Mouse (Mus musculus): ENCODE measurements around the gene Tcf7l2. TPM values are rescaled to one million over a fixed set of nuclear protein-coding genes. Genes with fewer than 3 reads are reported as not detected.

Gene Tcf7l2
- total RNA-seq, 1 experiment = 3.0 TPM

- no peaks in the 10 kb centered on the region for H3K36me3 ChIP-seq (ENCODE audit: control insufficient read depth, insufficient read depth, low read length, poor library complexity, severe bottlenecking)
- in situ Hi-C loops (cut with MboI; ENCODE audit: low sequenced_read_pairs in 2 of 2, unreplicated experiment in 2 of 2) = no loop called here
- TF ChIP-seq ZNF384 (IDR thresholded peaks at IDR 0.05; ENCODE audit: low read depth, low read length) = 0 out of 2 replicates have a peak, but pooled peaks have one; percentile 18
- no peak for TF ChIP-seq CHD2 (IDR thresholded peaks at IDR 0.05; ENCODE audit: low read depth, low read length)
- peak overlapping the region; percentile 56 to 71 for H3K4me3 ChIP-seq (ENCODE audit: insufficient read depth in 1 of 2, low read depth in 1 of 2, low read length in 2 of 2, poor library complexity in 1 of 2, severe bottlenecking in 1 of 2)
- H3K9me3 ChIP-seq (ENCODE audit: control insufficient read depth, insufficient read depth, low read depth, low read length) = no peaks in the 10 kb centered on the region
- peak overlapping the region; percentile 41 for H3K27ac ChIP-seq (ENCODE audit: insufficient read depth, low read depth, low read length, poor library complexity, severe bottlenecking)
- H3K9ac ChIP-seq (ENCODE audit: insufficient read depth, low read depth, low read length, poor library complexity, severe bottlenecking) = no peak overlapping the region
- H3K4me1 ChIP-seq (ENCODE audit: control insufficient read depth in 2 of 2, insufficient read depth in 2 of 2, low read length in 2 of 2, poor library complexity in 1 of 2) = peaks cover 6 to 8% of the 10 kb centered on the region in 2 experiments; a peak in 3 of 4 replicates
- no peak for DNase-seq (ENCODE audit: low read depth, low spot score)
These were observed 724 bp upstream of the Tcf7l2 start for GRCm38 (mm10) chr19:55740753-55741438.

DNA sequence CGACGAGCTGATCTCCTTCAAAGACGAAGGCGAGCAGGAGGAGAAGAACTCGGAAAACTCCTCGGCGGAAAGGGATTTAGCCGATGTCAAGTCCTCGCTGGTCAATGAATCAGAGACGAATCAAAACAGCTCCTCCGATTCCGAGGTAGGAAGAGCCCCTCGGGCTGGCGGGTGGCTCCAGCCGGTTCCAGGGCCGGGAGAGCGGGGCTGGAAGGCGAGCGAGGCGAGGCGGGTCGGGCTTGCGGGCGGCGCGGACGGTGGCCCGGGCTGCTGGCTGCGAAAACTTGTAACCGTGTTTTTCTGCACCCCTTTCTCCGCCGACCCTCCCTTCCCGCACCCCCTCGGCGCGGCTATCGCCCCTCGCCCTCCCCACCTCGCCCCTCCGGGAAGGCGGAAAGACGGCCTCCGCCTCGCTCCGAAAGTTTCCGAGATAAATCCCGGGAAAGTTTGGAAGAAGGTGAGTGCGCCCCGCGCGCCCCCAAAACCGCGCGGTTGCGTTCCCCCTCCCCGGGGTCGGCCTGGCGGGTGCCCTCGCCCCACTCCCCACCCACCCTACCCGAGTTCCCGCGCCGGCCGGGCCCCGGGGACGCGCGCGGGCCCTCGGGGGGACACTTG, 873 bp downstream of the Tcf7l2 start:
- Histone ChIP-seq H3K4me3 (ENCODE audit: insufficient read depth in 1 of 2, low read depth in 1 of 2, low read length in 2 of 2, poor library complexity in 1 of 2, severe bottlenecking in 1 of 2) (peak overlapping the region; percentile 98 to 99), H3K4me1 (ENCODE audit: control insufficient read depth in 2 of 2, insufficient read depth in 2 of 2, low read length in 2 of 2, poor library complexity in 1 of 2) (peaks cover 0 to 8% of the 10 kb centered on the region in 2 experiments; a peak in 3 of 4 replicates), H3K9me3 (ENCODE audit: control insufficient read depth, insufficient read depth, low read depth, low read length) (no peaks in the 10 kb centered on the region), H3K27ac (ENCODE audit: insufficient read depth, low read depth, low read length, poor library complexity, severe bottlenecking) (peak overlapping the region; percentile 78), H3K36me3 (ENCODE audit: control insufficient read depth, insufficient read depth, low read length, poor library complexity, severe bottlenecking) (no peaks in the 10 kb centered on the region), H3K9ac (ENCODE audit: insufficient read depth, low read depth, low read length, poor library complexity, severe bottlenecking) (peak overlapping the region; percentile 71)
- no peak for TF ChIP-seq HCFC1 (IDR thresholded peaks at IDR 0.05; ENCODE audit: borderline replicate concordance, insufficient read depth, low read length)
- TF ChIP-seq MAFK (IDR thresholded peaks at IDR 0.05; ENCODE audit: insufficient read depth, low read depth, low read length) = no peak
- TF ChIP-seq CHD2 (IDR thresholded peaks at IDR 0.05; ENCODE audit: low read depth, low read length) = no peak
- TF ChIP-seq ZNF384 (IDR thresholded peaks at IDR 0.05; ENCODE audit: low read depth, low read length) = no peak
- no peak for TF ChIP-seq ZC3H11A (IDR thresholded peaks at IDR 0.05; ENCODE audit: borderline replicate concordance, low read depth, low read length)
- in situ Hi-C loops (cut with MboI; ENCODE audit: low sequenced_read_pairs in 2 of 2, unreplicated experiment in 2 of 2) = no loop called here
- DNase-seq (ENCODE audit: low read depth, low spot score) = no peak

- peaks cover 0 to 8% of the 10 kb centered on the region in 2 experiments; a peak in 3 of 4 replicates for H3K4me1 ChIP-seq (ENCODE audit: control insufficient read depth in 2 of 2, insufficient read depth in 2 of 2, low read length in 2 of 2, poor library complexity in 1 of 2)
- H3K36me3 ChIP-seq (ENCODE audit: control insufficient read depth, insufficient read depth, low read length, poor library complexity, severe bottlenecking) = no peaks in the 10 kb centered on the region
- TF ChIP-seq MAFK (IDR thresholded peaks at IDR 0.05; ENCODE audit: insufficient read depth, low read depth, low read length) (no peak), ZC3H11A (IDR thresholded peaks at IDR 0.05; ENCODE audit: borderline replicate concordance, low read depth, low read length) (no peak), HCFC1 (IDR thresholded peaks at IDR 0.05; ENCODE audit: borderline replicate concordance, insufficient read depth, low read length) (no peak), ZNF384 (IDR thresholded peaks at IDR 0.05; ENCODE audit: low read depth, low read length) (peak; percentile 92), CHD2 (IDR thresholded peaks at IDR 0.05; ENCODE audit: low read depth, low read length) (peak; percentile 14; the same call in 1 of the 2 replicates)
- H3K9me3 ChIP-seq (ENCODE audit: control insufficient read depth, insufficient read depth, low read depth, low read length) = no peaks in the 10 kb centered on the region
- in situ Hi-C loops (cut with MboI; ENCODE audit: low sequenced_read_pairs in 2 of 2, unreplicated experiment in 2 of 2) = no loop called here
- DNase-seq (ENCODE audit: low read depth, low spot score) = no peak
- peak overlapping the region; percentile 79 for H3K9ac ChIP-seq (ENCODE audit: insufficient read depth, low read depth, low read length, poor library complexity, severe bottlenecking)
- peak overlapping the region; percentile 98 to 99 for H3K4me3 ChIP-seq (ENCODE audit: insufficient read depth in 1 of 2, low read depth in 1 of 2, low read length in 2 of 2, poor library complexity in 1 of 2, severe bottlenecking in 1 of 2)
- H3K27ac ChIP-seq (ENCODE audit: insufficient read depth, low read depth, low read length, poor library complexity, severe bottlenecking) = peak overlapping the region; percentile 78
These were observed 1.5 kb downstream of the Tcf7l2 start for GRCm38 (mm10) chr19:55743001-55743556.

GRCm38 (mm10) chr19:55743557-55744441, 2.2 kb downstream of the Tcf7l2 start:
- Histone ChIP-seq H3K4me1 (ENCODE audit: control insufficient read depth in 2 of 2, insufficient read depth in 2 of 2, low read length in 2 of 2, poor library complexity in 1 of 2) (peaks cover 0 to 10% of the 10 kb centered on the region in 2 experiments; a peak in 3 of 4 replicates), H3K36me3 (ENCODE audit: control insufficient read depth, insufficient read depth, low read length, poor library complexity, severe bottlenecking) (no peaks in the 10 kb centered on the region), H3K9ac (ENCODE audit: insufficient read depth, low read depth, low read length, poor library complexity, severe bottlenecking) (peak overlapping the region; percentile 79), H3K27ac (ENCODE audit: insufficient read depth, low read depth, low read length, poor library complexity, severe bottlenecking) (peak overlapping the region; percentile 60), H3K4me3 (ENCODE audit: insufficient read depth in 1 of 2, low read depth in 1 of 2, low read length in 2 of 2, poor library complexity in 1 of 2, severe bottlenecking in 1 of 2) (peak overlapping the region; percentile 98 to 99), H3K9me3 (ENCODE audit: control insufficient read depth, insufficient read depth, low read depth, low read length) (no peaks in the 10 kb centered on the region)
- DNase-seq (ENCODE audit: low read depth, low spot score) = no peak
- in situ Hi-C loops (cut with MboI; ENCODE audit: low sequenced_read_pairs in 2 of 2, unreplicated experiment in 2 of 2) = no loop called here
- TF ChIP-seq CHD2 (IDR thresholded peaks at IDR 0.05; ENCODE audit: low read depth, low read length) (no peak), HCFC1 (IDR thresholded peaks at IDR 0.05; ENCODE audit: borderline replicate concordance, insufficient read depth, low read length) (no peak; the same call in 1 of the 2 replicates), ZNF384 (IDR thresholded peaks at IDR 0.05; ENCODE audit: low read depth, low read length) (no peak), ZC3H11A (IDR thresholded peaks at IDR 0.05; ENCODE audit: borderline replicate concordance, low read depth, low read length) (no peak), MAFK (IDR thresholded peaks at IDR 0.05; ENCODE audit: insufficient read depth, low read depth, low read length) (no peak)

All from ES-E14 (cell line).